Mouse (Mus musculus): Measurements from ENCODE around the gene Naa80.

Naa80 gene

GRCm38 (mm10) chr9:107618778-107619545, 40.3 kb downstream of the Naa80 start:
- DNase-seq (ENCODE audit: low spot score in 2 of 2), result no peak

GRCm38 (mm10) chr9:107619546-107619879, 40.8 kb downstream of the Naa80 start:
- DNase-seq (ENCODE audit: low spot score in 2 of 2), result no peak

GRCm38 (mm10) chr9:107620954-107621353, 42.3 kb downstream of the Naa80 start:
- no peak for DNase-seq (ENCODE audit: low spot score in 2 of 2)

- DNase-seq (ENCODE audit: low spot score in 2 of 2), result no peak
Measured at GRCm38 (mm10) chr9:107624539-107624938, 45.9 kb downstream of the Naa80 start.

GRCm38 (mm10) chr9:107624951-107625350, 46.3 kb downstream of the Naa80 start:
- DNase-seq (ENCODE audit: low spot score in 2 of 2), result no peak

GRCm38 (mm10) chr9:107625351-107626128, 46.9 kb downstream of the Naa80 start:
- DNase-seq (ENCODE audit: low spot score in 2 of 2), result no peak

GRCm38 (mm10) chr9:107626158-107626843, 47.6 kb downstream of the Naa80 start:
- peak in 1 of 2 experiments; percentile 54 for DNase-seq (ENCODE audit: low spot score in 2 of 2)

- peak; percentile 74 to 76 for DNase-seq (ENCODE audit: low spot score in 2 of 2)
Measured at GRCm38 (mm10) chr9:107626844-107627277, 48.2 kb downstream of the Naa80 start.

- no peak for DNase-seq (ENCODE audit: low spot score in 2 of 2)
Measured at GRCm38 (mm10) chr9:107627387-107628255, 48.9 kb downstream of the Naa80 start.

GRCm38 (mm10) chr9:107628721-107629410, 50.2 kb downstream of the Naa80 start:
- DNase-seq (ENCODE audit: low spot score in 2 of 2), result no peak

GRCm38 (mm10) chr9:107629411-107629730, 50.7 kb downstream of the Naa80 start:
- no peak for DNase-seq (ENCODE audit: low spot score in 2 of 2)

GRCm38 (mm10) chr9:107629901-107630425, 51.3 kb downstream of the Naa80 start:
- DNase-seq (ENCODE audit: low spot score in 2 of 2), result no peak

GRCm38 (mm10) chr9:107630576-107630975, 51.9 kb downstream of the Naa80 start:
- DNase-seq (ENCODE audit: low spot score in 2 of 2), result peak in 1 of 2 experiments; percentile 54

- no peak for DNase-seq (ENCODE audit: low spot score in 2 of 2)
Measured at GRCm38 (mm10) chr9:107631311-107631826, 52.7 kb downstream of the Naa80 start.

- no peak for DNase-seq (ENCODE audit: low spot score in 2 of 2)
Measured at GRCm38 (mm10) chr9:107631861-107632260, 53.2 kb downstream of the Naa80 start.

- DNase-seq (ENCODE audit: low spot score in 2 of 2), result no peak
Measured at GRCm38 (mm10) chr9:107632478-107632877, 53.8 kb downstream of the Naa80 start.

- peak; percentile 78 to 80 for DNase-seq (ENCODE audit: low spot score in 2 of 2)
Measured at GRCm38 (mm10) chr9:107633091-107633660, 54.5 kb downstream of the Naa80 start.
